Mouse (Mus musculus) hindbrain, embryonic 13.5 days (tissue): ENCODE data around the gene Bicra. TPM values are rescaled to one million over a fixed set of nuclear protein-coding genes. Genes with fewer than 3 reads are reported as not detected.

Source experiments
- ATAC-seq: fragments of 200-750 bp; cut with Nextera tagmentation; 2 replicates; pipeline ENCODE4 v1.8.0; 2017; ENCODE audit warnings: moderate TSS enrichment; ENCODE audit not compliant: low FRiP score
- H3K27ac ChIP-seq: fragments of 300-500 bp; sonication (generic); 2 replicates; pipeline ENCODE4 v1.5.1; 2015; ENCODE audit warnings: inconsistent platforms, mild to moderate bottlenecking, moderate library complexity
- H3K27me3 ChIP-seq: fragments of 300-500 bp; sonication (generic); 2 replicates; pipeline ENCODE4 v1.6.1; 2015; ENCODE audit warnings: mild to moderate bottlenecking, inconsistent platforms
- H3K36me3 ChIP-seq: fragments of 300-500 bp; sonication (generic); 2 replicates; pipeline ENCODE4 v1.6.1; 2015; ENCODE audit warnings: mild to moderate bottlenecking, inconsistent platforms
- H3K4me1 ChIP-seq: fragments of 300-500 bp; sonication (generic); replicated peaks from 2 replicates; pipeline ENCODE4 v1.6.1; 2015; ENCODE audit warnings: inconsistent platforms
- H3K4me2 ChIP-seq: fragments of 300-500 bp; sonication (generic); 2 replicates; pipeline ENCODE4 v1.6.1; 2015; ENCODE audit warnings: inconsistent platforms, mild to moderate bottlenecking, moderate library complexity
- H3K4me3 ChIP-seq: fragments of 300-500 bp; sonication (generic); 2 replicates; pipeline ENCODE4 v1.5.1; 2015; ENCODE audit warnings: mild to moderate bottlenecking, inconsistent platforms
- H3K9ac ChIP-seq: fragments of 300-500 bp; sonication (generic); 2 replicates; pipeline ENCODE4 v1.6.1; 2015; ENCODE audit warnings: mild to moderate bottlenecking, inconsistent platforms
- H3K9me3 ChIP-seq: fragments of 300-500 bp; sonication (generic); 2 replicates; pipeline ENCODE4 v1.6.1; 2016; ENCODE audit warnings: inconsistent platforms
- WGBS: fragments of 180-500 bp; shearing (Covaris S2); methylation state at CpG from one replicate; pipeline ENCODE4 v1.1.7; 2015; 5-methylcytosine and 5-hydroxymethylcytosine counted together
- polyA plus RNA-seq: library from polyadenylated mRNA; unstranded; fragments of >200 nt; fragmentation: Nextera tagmentation; extraction: Ambion mirVana; gene quantifications from 2 replicates; pipeline ENCODE4 v1.2.1, GENCODE M21; 2015

The Bicra gene
- polyA plus RNA-seq, 1 experiment from 2014 or later = 8.2 TPM

DNA sequence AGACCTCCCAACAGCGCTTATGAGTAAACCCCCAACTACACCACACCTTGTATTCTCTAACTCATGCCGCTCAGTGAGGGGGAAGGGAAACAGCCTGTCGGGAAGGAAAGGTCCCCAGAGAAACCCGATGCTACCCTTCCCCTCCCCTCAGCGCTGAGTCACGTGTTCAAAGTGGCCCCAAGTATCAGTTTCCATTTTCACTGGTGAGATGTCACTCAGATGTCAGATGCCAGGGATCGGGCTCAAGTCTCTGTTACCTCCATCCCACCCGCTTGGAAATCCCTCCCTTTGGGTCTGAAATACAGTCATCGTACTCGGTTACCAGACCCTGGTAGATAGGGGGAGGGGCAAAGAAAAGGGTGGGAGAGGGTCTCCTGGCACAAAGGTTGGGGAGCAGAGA is 125.9 kb downstream of the Bicra start:
- Histone ChIP-seq H3K4me2 (peak overlapping the region; percentile 75), H3K4me1 (peaks cover 29% of the 10 kb centered on the region), H3K4me3 (peak overlapping the region; percentile 78), H3K27me3 (0 out of 2 replicates have a peak, but pooled peaks cover 4% of the 10 kb centered on the region), H3K9me3 (no peaks in the 10 kb centered on the region), H3K36me3 (peaks cover 33% of the 10 kb centered on the region), H3K9ac (peak overlapping the region; percentile 80), H3K27ac (peak overlapping the region; percentile 88)
- 0% methylated on average over 10 of the region's 10 CpGs for WGBS
- peak; percentile 58 for ATAC-seq

Other genes with a start within 250 kb of the Bicra start
- not detected in 2 replicates for gene Obox6, start 208.2 kb downstream of the Bicra start, polyA plus RNA-seq
- gene Crx, start 168.0 kb downstream of the Bicra start, polyA plus RNA-seq = not detected in 2 replicates
- gene Crxos, start 165.3 kb downstream of the Bicra start, polyA plus RNA-seq = not detected in 2 replicates
- 1,371 and 1,383 TPM in 2 replicates for gene Selenow, start 125.5 kb downstream of the Bicra start, polyA plus RNA-seq
- gene Nop53, start 101.8 kb downstream of the Bicra start, polyA plus RNA-seq = 133 and 135 TPM in 2 replicates
- 5.2 and 6.4 TPM in 2 replicates for gene Ehd2, start 80.4 kb downstream of the Bicra start, polyA plus RNA-seq
- gene Zfp541, start 13.9 kb upstream of the Bicra start, polyA plus RNA-seq = 0.09 TPM in 2 replicates
- gene Napa, start 50.5 kb upstream of the Bicra start, polyA plus RNA-seq = 212 and 237 TPM in 2 replicates
- gene Kptn, start 72.0 kb upstream of the Bicra start, polyA plus RNA-seq = 37.3 and 42.2 TPM in 2 replicates
- 0.96 and 1.1 TPM in 2 replicates for gene Slc8a2, start 81.9 kb upstream of the Bicra start, polyA plus RNA-seq
- 147 and 160 TPM in 2 replicates for gene Meis3, start 127.2 kb upstream of the Bicra start, polyA plus RNA-seq
- 13.5 and 13.8 TPM in 2 replicates for gene Dhx34, start 174.1 kb upstream of the Bicra start, polyA plus RNA-seq
- gene C5ar2, start 196.2 kb upstream of the Bicra start, polyA plus RNA-seq = 0.08 and 0.14 TPM in 2 replicates
- gene C5ar1, start 211.6 kb upstream of the Bicra start, polyA plus RNA-seq = 1.7 and 2.3 TPM in 2 replicates
- gene Inafm1, start 225.7 kb upstream of the Bicra start, polyA plus RNA-seq = 33.4 and 33.8 TPM in 2 replicates
- gene Ccdc9, start 238.9 kb upstream of the Bicra start, polyA plus RNA-seq = 23.9 and 27.9 TPM in 2 replicates